Mouse (Mus musculus) hindlimb bud, embryonic 11.5 days (tissue): Measurements from ENCODE around the gene Krtap9-5.

Experiments used
- DNase-seq: peaks from one replicate; pipeline ENCODE4 v3.0.0-alpha.2; 2012; ENCODE audit warnings: low read depth, low spot score; ENCODE audit errors: extremely low spot score

Krtap9-5 gene

DNA sequence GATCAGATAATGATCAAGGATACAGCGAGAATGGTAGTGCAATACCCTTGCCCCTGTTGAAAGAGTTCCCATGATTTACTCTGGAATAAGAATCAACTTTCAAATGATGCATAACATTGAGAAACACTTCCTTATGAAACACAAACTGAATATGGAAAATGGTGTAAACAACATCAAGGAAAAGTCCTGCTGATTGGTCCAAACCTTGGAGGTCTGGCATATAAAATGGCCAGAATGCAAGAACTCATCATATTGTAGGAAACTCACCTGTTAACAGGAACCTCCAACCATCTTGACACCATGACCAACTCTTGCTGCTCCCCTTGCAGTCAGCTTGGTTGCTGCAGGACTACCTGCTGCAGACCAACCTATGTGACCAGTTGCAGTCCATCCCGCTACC, at the start of gene Krtap9-5:
Gene Krtap9-5, plus strand, starts transcription at position 301 of the 400 bp plus-strand sequence.
- no peak for DNase-seq

GRCm38 (mm10) chr11:99907620-99908019, 40.7 kb upstream of the Krtap9-5 start, which contains the start of gene Krtap31-1:
Krtap31-1 (plus strand) TSS chr11:99907920.
- DNase-seq: no peak

DNA sequence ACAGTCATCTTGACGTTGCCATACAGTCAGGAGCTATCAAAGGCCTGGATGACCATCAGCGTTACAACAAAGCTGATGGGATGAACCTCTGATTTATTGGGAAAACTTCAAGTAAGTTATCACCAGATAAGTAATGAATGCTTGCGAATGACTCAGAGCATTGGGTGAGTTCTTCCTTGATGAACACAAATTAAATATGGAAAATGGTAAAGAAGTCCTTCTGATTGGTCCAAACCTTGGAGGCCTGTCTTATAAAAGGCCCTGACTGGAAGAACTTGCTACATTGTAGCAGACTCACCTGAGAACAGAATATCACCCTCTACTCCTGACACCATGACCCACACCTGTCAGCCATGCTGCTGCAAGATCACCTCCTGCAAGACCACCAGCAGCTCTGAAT, 33.8 kb upstream of the Krtap9-5 start, which contains the start of gene Gm11565:
Gene Gm11565, plus strand, starts transcription at position 301 of the 400 bp plus-strand sequence.
- no peak for DNase-seq

- no peak for DNase-seq
Observed at GRCm38 (mm10) chr11:99935991-99936390, 12.3 kb upstream of the Krtap9-5 start, which contains the start of gene Krtap31-2. Krtap31-2 (plus strand) TSS chr11:99936291.

DNA sequence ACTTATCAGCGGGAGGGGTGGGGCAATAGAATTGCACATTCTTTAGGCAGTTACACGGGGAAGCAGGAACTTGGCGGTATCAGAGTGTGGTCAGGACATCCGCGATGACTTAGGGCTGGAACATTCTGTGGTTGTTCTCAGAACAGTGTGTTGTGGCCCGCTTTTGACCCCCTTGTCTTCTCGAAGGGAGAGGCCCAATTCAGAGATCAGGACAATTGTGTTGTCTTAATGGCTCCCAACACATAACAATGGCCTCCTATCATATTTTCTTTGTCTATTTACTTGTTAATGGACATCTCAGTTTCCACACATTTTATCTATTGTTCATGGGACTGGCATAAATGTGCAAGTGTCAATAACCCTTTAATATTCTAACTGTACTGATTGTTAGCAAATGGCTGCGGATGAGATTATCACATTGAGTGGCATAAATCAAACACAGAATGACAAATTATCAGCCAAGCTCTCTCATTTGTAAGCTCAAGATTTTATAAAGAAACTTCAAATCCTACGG, 10.5 kb upstream of the Krtap9-5 start:
- no peak for DNase-seq

DNA sequence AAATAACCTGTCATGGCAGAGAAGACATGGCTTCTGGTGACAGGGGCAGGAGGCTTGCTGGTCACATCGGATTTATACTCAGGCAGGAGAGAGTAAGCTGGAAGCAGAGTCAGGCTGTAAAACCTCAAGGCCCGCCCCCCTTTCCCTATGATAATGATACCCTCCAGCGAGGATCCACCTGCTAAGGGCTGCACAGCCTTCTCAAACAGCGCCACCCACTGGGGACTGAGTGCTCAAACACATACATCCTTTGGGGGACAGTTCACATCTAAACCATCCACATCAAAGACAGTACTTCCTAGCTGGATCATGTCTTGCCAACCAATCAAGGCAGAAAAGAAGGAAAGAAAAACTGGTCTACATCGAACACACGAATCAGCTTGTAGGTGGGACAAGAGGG, 15.9 kb downstream of the Krtap9-5 start:
- DNase-seq: no peak

GRCm38 (mm10) chr11:99965961-99966360, 17.7 kb downstream of the Krtap9-5 start:
- DNase-seq: no peak

DNA sequence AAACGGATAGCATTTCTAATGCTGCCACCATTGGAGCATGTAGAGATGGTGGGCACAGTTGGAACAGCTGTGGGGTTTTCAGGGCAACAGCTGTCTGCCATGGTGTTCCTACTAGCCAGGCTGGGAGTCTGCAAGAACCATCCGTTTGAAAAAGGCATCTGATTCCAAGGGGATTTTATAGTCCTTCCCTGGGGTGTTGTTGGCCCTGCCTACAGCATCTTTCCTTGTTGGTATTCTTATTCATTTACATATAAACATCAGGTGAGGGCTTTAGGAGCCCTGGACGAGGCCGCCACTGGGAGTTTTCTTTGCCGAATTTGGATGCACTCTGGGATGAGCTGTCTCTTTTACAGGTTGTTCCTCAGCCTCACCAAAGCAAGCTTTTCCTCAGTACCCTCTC, 30.7 kb downstream of the Krtap9-5 start, which contains the start of gene Krtap29-1:
Gene Krtap29-1, minus strand, starts transcription at position 101 of the 400 bp plus-strand sequence.
- no peak for DNase-seq

GRCm38 (mm10) chr11:99982731-99983130, 34.5 kb downstream of the Krtap9-5 start:
- no peak for DNase-seq

DNA sequence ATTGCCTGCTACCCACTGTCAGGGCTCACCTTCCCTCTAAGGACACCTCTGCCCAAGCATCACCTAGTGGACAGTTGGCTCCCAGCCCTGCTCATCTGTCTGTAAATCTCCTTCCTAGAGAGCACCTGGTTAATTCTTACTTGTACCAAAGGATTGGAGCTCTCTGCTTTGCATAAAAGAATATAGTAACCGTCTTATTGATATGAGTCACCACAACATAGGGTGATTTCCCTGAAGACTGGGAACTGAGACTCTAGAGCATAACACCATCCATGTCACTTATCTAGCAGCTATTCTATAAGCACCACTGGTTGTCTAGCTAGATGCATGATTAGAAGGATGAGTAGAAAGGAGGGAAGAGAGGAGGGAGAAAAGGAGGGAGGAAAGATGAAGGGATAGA, 35.2 kb downstream of the Krtap9-5 start:
- no peak for DNase-seq

DNA sequence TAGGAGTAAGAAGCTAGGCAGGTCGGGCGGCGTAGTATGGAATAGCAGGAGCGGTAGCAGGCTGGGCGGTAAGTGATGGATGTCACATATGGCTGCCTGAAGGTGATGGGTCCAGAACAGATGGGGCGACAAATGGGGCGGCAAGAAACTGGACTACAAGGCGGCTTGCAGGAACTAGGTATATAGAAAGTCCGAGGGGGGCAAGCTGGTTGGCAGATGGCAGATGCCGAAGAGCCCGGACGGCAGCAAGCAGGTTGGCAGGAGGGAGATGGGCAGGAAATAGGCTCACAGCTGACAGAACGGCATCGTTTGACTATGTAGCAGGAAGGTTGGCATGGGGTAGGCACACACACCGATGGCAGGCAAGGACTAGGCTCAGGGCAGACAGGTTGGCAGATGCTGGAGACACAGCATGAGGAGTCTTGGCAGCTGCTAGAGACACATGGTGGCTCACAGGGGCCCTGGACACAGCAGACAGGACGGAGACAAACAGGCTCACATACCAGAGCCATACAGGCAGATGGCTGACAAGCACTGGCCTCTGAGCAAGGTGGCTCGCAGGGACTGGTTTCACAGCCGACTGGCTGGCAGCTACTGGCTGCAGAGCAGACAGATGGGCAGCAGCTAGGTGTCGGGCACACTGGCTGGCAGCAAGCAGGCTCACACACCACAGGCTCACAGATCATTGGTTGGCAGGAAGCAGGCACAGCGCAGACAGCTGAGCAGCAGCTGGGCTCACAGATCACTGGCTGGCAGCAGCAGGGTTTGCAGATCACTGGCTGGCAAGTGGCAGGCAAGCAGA, 37.2 kb downstream of the Krtap9-5 start:
- DNase-seq: no peak

DNA sequence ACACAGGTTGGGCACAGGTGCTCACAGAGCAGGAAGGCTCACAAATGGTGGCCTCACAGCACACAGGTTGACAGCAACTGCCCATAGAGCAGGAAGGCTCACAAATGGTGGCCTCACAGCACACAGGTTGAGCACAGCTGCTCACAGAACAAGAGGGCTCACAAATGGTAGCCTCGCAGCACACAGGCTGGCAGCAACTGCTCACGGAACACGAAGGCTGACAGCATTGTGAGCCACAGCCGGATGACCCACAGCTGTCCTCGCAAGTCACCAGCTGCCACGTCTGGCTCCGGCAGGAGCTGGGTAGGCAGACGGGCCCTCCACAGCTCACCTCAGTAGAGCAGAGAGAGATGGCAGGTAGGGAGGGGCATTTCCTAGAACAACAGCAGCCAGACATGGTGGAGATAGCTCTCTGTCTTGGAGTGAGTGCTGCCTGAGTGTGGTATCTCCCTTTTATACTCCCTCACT, 37.9 kb downstream of the Krtap9-5 start, which contains the start of gene Krtap16-1:
Gene Krtap16-1, minus strand, starts transcription at position 418 of the 468 bp plus-strand sequence.
- DNase-seq: no peak

- no peak for DNase-seq
Observed at GRCm38 (mm10) chr11:99988530-99988929, 40.3 kb downstream of the Krtap9-5 start.

DNA sequence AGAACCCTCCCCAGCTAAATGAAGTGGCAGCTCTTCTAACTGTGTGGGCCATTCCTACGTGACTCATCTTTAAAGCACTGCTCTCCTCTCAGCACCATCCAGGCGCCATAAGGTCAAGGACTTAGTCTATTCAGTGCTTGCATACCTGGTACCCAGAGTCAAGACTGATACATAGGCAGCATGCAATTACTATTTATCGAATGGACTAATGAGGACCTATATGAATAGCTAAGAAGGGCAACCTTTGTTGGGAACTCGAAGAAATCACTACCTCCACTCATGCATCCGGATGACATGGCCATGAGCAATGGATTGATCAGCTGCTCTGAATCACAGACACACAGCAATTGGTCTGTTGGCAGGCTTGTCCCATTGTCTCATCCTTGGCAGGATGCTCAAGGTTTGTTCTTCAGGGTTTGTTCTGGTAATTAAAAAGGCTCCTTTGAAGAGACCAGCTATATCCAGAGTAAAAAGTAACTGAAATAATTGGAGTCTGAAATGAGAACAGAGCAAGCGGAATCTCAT, 41.7 kb downstream of the Krtap9-5 start:
- no peak for DNase-seq

GRCm38 (mm10) chr11:99990571-99990970, 42.3 kb downstream of the Krtap9-5 start:
- no peak for DNase-seq

DNA sequence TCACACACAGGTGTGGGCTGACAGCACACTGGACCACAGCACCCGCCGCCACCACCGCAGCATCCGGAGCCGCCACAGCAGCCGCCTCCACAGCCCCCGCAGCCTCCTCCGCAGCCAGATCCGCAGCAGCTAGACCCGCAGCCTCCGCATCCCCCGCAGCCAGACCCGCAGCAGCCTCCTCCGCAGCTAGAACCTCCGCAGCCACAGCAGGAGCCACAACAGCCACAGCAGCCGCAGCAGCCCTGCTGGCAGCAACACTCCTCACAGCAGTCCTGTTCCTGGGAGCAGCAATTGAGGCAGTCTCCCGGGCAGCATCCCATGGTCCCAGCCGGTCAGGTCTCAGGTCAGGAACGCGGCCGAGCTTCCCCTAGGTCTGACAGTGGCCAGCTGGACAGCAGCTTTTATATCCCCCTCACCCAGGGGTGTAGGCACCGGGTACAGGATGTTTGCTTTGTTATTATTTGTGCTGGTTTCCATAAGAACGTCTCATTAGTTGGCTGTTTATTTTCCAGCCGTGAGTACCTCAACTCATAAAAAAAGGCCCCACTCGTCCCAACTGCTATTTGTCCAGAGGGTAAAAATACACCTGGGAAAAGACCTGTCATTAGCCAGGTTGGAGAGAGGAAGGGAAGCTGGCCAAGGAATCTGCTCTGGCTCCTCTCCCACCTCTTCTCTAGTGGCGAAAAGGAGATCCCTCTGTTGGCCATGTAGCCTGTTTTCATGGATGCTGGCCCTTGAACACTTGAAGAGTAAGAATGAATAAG, 45.5 kb downstream of the Krtap9-5 start, which contains the start of gene Krtap17-1:
Gene Krtap17-1, minus strand, starts transcription at position 375 of the 764 bp plus-strand sequence.
- no peak for DNase-seq

- no peak for DNase-seq
Observed at GRCm38 (mm10) chr11:99994384-99994661, 46.0 kb downstream of the Krtap9-5 start.

- DNase-seq: no peak
Observed at GRCm38 (mm10) chr11:99999091-99999490, 50.8 kb downstream of the Krtap9-5 start.
